Mouse (Mus musculus): ENCODE measurements around the gene Rc3h1.
"Not testable (repeated sequence)": the region's sequence is repeated elsewhere in the genome, so short reads cannot be mapped to it uniquely, and the experiment has no call there.

DNA sequence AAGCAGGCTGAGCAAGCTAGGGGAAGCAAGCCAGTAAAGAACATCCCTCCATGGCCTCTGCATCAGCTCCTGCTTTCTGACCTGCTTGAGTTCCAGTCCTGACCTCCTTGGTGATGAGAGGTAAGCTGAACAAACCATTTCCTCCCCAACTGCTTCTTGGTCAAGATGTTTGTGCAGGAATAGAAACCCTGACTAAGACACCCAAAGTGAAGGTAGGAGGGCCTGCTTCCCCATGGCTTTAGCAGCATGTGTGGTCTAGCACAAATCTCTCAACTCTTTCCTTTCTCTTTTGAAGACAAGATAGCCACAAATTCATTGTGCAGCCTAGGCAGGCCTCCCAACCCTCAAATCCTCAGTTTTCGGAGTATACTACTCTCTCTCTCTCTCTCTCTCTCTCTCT is 78.5 kb downstream of the Rc3h1 start:
- not testable (repeated sequence) for TF ChIP-seq POLR2A (IDR thresholded peaks at IDR 0.05; ENCODE audit: control insufficient read depth, extremely low read depth, insufficient read depth, low read length, poor library complexity); CTCF (IDR thresholded peaks at IDR 0.05; ENCODE audit: borderline replicate concordance, control insufficient read depth, extremely low read depth, insufficient read depth, low read length, poor library complexity)

Measured in thymus, adult 2 months (tissue).